Mouse (Mus musculus) gastrocnemius, postnatal 36 days (tissue): ENCODE results near the gene Shc3. TPM values are rescaled to one million over a fixed set of nuclear protein-coding genes. Genes with fewer than 3 reads are reported as not detected.
A peak's percentile ranks its signal among the peaks of the same experiment; 100 is the strongest.

Experiments
- DNase-seq, 2 experiments: peaks; one replicate each; pipeline ENCODE4 v3.0.0; 2022
- intact Hi-C: fragments of 180-260 bp; cut with DNase I; formaldehyde crosslinking; loops from one replicate; pipeline ENCODE4 v1.15.1; 2025
- long read RNA-seq, 2 experiments: library from polyadenylated mRNA; stranded (forward); transcript quantifications; one replicate each; pipeline ENCODE4 v2.0.0; 2021
- total RNA-seq, 2 experiments: library from RNA; stranded (reverse); gene quantifications; 2 replicates each; pipeline ENCODE4 v1.2.3; 2021

Gene Shc3
- 1 to 10 TPM in 1 of 2 experiments, under 1 TPM in 1; 0.69 to 1.2 TPM for total RNA-seq
- long read RNA-seq, experiment 1 = 0 reads
- long read RNA-seq, experiment 2 = 0 reads

DNA sequence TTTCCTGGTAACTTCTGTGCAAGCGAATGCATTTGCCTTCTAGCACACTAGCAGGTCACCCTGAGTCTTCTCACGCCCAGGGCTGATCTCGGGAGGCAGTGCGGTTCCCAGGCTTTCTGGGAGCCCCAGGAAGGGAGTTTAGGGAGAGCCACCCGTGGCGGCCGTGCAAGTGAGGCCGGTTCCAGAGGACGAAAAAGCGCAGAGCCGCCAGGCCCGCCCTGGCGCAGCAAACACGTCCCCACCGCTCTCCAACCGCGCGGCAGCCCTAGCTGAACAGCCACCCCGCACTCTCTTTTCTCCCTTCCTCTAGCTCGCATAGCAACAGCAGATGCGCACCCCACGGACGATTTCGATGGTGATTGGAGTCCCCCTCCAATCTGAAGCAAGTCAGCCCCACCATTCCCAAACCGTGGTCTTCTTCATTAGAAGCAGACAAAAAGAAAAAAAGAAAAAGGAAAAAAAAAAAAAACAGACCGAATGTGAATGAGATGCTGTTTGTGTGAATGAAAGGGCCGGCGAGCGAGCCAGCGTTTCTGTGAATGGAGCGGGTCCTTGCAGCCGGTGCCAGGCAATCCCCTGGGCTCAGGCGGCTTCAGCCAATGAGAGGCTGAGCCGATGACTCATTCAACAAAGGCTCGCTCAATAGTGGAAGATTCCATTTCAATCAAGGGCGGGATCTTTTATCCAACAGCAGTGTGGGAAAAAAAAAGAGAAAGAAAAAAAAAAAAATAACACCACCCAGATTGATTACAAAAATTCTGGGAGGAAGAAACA lies at the start of gene Shc3:
Gene Shc3 (minus strand): TSS at position 509 of the 774 bp plus-strand sequence.
- DNase-seq = peak; percentile 25 to 39
- intact Hi-C loops = no loop called here

DNA sequence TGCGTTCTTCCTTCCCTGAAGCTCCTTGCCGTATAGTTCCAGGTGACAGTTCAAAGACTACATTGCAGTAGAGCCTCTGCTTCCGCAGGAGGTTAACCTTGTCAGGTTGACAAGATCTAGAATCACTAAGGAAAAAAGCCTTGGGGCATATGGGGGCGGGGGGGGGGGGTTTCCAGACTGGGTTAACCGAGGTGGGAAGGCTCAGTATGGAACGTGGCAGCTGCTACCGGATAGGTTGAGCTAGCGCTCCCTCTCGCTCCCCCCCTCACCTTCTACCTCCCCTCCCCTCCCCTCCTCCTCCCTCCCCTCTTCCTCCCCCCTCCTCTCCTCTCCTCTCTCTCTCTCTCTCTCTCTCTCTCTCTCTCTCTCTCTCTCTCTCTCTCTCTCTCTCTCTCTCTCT lies 49.4 kb upstream of the Shc3 start:
- DNase-seq = no peak
- intact Hi-C loops = loop anchor here (5.0 to 10.0 kb wide), 2 partner anchors 184 to 671 kb away; no protein-coding TSS in a partner anchor

DNA sequence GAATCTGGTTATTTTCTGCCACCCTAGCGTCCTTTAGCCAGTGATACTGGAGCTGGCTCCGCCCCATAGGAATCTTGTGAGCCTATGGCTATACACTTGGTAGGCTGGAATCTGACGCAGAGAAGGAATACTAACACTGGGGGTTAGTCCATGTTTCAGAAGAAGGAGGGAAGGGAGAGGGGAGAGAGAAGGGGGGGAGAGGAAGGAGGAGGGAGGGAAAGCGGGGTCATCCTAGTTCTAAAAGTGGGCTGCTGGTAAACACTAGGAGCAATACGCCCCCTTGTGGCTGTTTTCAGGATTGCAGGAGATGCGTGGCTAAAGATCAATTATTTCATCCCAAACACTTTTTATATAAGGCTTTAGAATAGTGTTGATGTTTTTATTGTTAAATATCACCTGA lies 48.6 kb upstream of the Shc3 start:
- intact Hi-C loops = loop anchor here (5.0 to 10.0 kb wide), 2 partner anchors 183 to 671 kb away; no protein-coding TSS in a partner anchor
- peak in 1 of 2 experiments; percentile 31 for DNase-seq

DNA sequence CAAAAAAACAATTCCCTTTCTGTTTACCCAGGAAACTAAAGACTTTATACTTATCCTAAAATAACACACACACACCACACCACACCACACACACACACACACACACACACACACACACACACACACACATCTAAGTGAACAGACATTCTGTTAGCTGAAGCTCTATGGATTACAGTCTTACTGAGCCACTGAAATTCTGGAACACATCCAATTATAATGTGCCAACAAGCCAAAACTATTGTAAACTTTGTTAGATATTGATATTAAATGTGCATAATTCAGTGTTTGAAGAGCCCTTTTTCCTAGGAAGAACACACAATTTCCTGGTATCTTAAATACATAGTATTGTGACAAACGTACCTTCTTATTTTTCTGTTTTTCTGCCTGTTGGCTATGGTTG lies 48.1 kb upstream of the Shc3 start:
- intact Hi-C loops = loop anchor here (5.0 to 10.0 kb wide), 2 partner anchors 183 to 670 kb away; no protein-coding TSS in a partner anchor
- DNase-seq = no peak

DNA sequence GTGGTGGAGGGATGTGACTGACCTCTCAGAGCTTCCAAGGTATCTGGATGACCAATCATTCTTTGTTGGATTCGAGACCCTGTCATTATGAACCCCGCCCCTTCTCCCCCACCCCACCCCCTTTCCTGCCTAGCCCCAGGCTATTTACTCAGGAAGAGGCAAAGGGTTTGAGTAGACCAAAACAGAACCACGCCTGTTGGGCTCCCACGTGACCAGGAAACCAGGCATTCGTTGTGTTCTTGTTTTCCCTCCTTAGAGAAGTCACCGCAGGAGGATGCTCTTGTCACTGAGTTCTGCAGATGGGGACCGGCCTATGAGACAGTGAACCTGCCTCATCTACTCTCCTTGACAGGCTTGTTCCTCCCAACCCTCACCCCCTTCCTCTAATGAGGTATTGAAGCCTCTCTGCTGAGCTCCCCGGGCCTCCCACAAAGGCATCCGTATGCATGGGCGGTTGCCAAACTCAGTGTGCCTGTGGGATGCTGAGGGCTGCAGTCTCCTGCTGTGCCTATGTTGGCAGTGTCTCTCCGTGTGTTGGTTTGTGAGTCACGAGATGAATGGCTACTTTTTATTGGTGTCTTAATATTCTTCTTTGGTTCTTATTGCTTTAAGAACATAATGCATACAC lies 47.3 kb upstream of the Shc3 start:
- intact Hi-C loops = loop anchor here (5.0 to 10.0 kb wide), 2 partner anchors 182 to 669 kb away; no protein-coding TSS in a partner anchor

DNA sequence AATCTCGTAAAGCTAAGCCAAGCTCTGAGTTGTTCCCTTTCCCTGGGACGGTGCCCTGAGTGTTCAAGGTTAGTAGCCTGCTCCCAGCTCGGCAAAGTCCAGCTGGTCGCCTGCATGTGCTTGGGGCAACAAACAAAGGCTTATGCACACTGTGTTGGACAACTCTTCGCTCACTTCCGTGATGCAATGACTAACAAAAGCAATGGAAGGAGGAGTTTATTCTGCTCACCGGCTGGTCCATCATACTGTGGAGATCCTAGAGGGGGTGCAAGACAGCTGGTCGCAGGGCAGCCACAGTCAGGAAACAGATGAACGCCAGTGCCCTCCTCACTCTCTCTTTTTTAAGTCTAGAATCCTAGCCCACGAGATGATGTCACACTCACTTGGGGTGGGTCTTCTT lies 46.6 kb upstream of the Shc3 start:
- intact Hi-C loops = loop anchor here (5.0 to 10.0 kb wide), 2 partner anchors 181 to 669 kb away; no protein-coding TSS in a partner anchor
- no peak for DNase-seq

More for the DNA sequence above, 47.3 kb upstream of the Shc3 start:
- DNase-seq = no peak

DNA sequence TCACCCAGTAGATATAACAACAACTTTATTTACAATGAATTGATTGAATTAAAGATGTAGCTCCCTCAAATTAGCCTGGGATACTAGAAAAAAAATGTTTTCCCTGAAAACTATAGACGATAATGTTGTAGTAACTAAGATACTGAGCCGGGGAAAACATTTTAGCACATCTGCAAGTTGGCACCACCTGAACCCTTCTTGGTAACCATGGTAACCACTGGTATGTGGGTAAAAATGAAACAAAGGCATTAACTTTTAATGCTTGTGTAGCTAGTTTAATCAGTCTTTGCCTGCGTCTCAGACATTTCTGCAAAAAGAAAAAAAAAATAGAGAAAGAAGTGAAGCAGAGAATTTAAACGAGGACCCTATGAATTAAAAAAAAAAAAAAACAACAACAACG lies 42.3 kb upstream of the Shc3 start:
- no peak for DNase-seq
- intact Hi-C loops = loop anchor here (10.0 kb wide), 1 partner anchor 177 kb away; no protein-coding TSS in a partner anchor

DNA sequence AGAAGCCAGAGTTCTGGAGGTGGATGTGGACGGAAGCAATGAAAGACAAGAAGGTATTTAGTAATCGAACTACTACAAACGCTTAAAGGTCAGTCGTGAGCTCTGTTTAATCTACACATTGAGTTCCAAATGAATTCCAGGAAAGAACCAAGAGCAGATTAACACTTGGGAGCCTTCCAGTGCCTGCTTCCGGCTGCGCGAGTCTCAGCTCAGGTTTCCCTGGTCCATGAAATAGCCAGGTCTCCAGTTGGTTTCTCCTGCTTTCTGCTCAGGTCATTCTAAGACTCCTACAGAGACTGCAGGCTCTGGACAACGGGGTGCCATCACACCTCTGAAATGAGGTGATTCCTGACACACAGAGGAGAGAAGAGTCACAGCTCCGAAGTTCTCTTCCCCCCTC lies 41.8 kb upstream of the Shc3 start:
- no peak for DNase-seq
- intact Hi-C loops = loop anchor here (10.0 kb wide), 1 partner anchor 176 kb away; no protein-coding TSS in a partner anchor

DNA sequence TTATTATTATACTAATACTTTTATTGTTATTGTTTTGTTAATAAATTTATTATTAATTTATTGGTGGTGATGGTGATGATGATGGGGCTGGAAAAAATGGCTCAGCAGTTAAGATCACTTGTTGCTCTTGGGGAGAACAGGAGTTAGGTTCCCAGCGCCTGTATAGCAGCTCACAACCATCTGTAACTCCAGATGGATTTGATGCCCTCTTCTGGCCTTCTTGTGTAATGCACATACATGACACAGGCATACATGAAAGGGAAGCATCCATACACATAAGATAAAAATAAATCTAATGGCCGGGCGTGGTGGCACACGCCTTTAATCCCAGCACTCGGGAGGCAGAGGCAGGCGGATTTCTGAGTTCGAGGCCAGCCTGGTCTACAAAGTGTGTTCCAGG lies 40.0 kb upstream of the Shc3 start:
- no peak for DNase-seq
- intact Hi-C loops = no loop called here

DNA sequence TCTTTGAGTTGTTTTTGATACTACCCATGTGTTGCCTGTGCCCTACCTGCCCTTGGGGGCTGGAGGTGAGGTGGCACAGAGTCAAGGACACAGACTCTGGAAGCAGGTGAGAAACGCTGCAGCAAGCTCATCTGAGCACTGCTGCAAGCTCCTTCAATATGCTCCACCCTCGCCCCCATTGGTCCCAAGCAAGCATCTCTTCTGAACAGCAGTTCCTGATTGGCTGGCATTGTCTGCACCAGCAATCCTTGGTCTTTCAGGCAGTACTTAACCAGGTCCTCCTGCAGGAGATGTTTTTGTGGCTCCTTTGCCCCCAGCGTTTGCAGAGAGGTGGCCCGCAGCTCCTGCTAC lies 34.6 kb upstream of the Shc3 start:
- intact Hi-C loops = no loop called here

DNA sequence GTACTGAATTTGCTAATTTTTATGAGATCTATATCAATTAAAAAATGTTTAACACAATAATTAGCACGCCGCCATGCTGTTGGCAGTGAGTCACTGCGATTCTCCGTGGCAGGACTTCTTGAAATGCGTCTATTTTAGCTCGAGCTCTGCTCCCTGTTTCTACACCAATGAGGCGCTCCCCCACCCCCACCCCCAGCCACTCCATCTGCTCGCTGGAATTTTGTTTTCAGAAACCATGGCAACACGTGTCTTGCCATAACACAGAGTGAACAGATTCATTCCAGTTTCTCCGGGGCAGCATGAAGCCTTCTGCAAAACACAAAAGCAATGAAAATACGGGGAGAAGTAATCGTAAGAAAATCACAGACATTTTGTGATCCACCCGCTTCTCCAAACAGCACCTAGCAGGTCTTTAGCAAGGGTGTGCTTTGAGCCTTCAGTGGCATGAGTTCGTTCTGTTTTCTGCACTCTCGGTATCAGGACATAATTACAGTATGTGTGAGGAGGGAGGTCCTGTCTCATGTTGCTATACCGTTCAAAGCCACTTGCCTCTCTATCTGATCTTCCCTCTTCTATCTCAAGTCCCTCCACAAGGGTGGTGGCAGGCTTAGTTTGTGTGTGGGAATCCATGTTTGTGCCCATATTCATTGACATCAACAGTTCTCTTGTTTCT lies 34.1 kb upstream of the Shc3 start:
- intact Hi-C loops = no loop called here
- DNase-seq = no peak

More for the DNA sequence above, 34.6 kb upstream of the Shc3 start:
- DNase-seq = no peak

DNA sequence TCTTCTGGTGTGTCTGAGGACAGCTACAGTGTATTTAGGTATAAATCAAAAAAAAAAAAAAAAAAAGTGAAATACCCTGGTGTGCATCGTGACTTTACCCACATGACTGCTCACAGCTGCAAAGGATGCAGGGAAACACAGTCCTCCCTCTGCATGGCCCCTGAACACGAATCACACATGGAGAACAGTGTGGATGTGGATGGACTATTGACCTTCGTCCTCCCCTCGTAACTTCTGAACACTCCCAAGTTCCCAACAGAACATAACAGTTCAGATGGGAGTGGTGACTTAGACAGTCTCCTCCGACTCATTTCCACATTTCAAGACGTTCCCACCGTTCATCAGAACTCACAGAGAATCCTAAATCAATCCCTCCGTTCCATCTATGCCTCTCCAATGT lies 33.5 kb upstream of the Shc3 start:
- no peak for DNase-seq
- intact Hi-C loops = no loop called here

DNA sequence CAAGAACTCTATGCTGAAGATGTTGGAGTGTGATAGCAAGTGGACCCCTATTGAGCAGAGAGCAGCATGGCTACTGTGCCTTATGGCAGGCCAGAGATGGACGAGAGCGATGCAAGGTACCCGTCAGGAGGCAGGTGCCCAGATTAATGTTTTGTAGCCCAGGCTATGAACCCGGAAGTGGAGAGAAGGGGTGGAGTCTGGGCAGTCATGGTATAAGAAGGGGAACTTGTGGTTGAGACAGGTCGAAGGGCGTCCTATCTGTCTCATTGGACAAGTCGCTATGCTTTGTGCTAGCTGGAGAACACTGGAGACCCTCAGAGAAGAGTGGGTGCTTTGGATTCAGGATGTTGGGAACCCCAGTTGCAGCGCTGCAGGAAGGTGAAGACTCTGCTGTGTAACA lies 30.9 kb upstream of the Shc3 start:
- DNase-seq = no peak
- intact Hi-C loops = no loop called here

DNA sequence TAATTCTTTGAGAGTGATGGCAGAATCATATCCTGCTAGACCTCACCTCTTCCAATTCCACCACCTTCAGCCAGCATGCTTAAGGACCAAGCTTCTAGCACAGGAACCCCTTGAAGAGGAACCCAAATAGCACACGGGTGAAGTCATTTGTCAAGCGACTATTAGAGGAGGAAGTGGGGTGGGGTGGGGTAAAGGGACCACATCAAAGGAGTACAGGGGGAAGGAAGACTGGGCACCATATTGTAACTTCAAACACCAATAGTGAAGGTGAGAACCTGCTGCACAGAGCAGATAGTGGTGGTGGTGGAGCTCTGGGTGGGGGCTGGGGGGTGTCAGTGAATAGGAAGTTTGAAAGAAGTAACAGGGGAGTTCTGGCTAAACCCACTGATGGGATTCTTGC lies 28.8 kb upstream of the Shc3 start:
- intact Hi-C loops = no loop called here
- no peak for DNase-seq

DNA sequence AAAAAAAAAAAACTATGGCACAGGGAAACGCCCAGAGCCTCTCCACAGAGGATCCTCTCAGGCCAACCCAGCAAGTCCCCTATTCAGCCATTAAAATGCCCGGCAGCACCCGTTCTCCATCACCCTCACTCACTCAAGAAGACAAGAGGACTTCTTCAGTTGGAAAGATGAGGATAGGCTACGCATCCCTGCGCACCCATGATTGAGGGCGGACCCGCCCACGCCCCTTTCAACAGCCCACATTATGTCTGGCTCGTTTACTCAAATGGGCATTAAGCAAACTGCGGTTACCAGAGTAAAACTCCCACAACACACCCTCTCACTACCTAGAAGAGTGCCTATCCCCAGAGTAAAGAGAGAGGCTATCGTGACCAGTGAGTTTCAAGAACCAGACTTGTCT lies 26.2 kb upstream of the Shc3 start:
- DNase-seq = no peak
- intact Hi-C loops = no loop called here

DNA sequence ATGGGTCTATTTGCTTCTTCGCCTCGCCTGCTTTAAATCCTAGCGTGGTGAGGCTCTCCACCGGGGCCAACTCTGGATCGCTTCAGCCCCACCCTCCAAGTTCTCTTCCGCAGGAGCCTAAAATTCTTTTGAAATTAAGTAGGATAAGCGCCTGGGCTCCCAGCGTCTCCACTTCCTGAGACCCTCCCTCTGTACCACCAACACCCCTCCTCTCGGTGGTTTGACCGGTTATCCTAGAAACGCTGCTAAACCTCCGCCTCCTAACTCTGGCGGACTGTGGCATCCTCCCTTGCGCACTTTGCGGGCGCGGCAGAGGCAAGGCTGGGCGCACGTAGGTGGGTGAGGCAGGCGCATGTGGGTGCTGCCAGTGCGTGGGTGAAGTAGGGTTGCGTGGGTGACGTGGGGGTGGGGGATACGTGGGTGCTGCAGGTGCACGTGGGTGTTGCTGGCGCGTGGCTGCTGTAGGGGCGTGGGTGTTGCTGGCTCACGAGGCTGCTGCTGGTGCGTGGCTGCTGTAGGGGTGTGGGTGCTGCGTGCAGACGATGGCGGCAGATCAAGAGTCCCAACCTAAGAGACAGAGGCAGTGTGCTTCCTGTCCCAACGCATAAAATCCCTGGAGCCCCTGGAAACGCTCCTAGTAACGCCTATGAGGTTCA lies 25.6 kb upstream of the Shc3 start:
- intact Hi-C loops = no loop called here
- no peak for DNase-seq

DNA sequence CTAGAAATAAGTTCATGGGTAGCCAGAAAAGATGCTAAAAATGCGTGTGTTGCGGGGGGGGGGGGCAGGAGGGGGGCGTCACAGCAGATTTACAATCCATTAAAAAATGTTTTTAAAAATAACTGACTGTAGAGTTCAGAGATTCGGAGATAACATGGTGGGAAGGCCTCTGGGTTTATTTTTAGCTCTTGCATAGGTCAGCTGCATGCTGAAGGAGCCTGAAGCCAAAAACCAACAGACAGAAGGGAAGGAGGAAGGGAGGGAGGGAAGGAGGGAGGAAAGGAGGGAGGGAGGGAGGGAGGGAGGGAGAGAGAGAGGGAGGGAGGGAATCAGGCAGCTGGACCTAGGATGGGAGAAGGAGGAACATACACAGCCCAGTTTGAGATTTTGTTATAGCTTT lies 18.8 kb upstream of the Shc3 start:
- DNase-seq = no peak
- intact Hi-C loops = no loop called here

DNA sequence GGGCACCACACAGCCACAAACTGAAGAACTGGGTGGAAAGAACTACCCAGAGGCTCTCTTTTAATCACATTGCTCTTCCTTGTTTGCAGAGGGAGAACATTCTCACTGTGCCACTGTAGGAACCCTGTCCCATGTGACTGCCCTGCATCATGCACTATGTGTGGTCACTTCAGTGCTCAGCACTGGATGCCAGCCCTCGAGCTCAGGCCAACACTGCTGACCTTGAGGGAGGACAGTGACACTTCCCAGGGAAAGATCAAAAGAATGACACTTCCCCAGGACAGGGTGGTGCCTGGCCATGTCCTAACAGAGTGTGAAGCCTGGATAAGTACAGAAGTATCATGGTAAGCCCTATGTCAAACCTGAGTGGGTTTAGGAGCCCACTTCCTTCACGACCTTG lies 13.0 kb upstream of the Shc3 start:
- intact Hi-C loops = no loop called here
- DNase-seq = no peak

DNA sequence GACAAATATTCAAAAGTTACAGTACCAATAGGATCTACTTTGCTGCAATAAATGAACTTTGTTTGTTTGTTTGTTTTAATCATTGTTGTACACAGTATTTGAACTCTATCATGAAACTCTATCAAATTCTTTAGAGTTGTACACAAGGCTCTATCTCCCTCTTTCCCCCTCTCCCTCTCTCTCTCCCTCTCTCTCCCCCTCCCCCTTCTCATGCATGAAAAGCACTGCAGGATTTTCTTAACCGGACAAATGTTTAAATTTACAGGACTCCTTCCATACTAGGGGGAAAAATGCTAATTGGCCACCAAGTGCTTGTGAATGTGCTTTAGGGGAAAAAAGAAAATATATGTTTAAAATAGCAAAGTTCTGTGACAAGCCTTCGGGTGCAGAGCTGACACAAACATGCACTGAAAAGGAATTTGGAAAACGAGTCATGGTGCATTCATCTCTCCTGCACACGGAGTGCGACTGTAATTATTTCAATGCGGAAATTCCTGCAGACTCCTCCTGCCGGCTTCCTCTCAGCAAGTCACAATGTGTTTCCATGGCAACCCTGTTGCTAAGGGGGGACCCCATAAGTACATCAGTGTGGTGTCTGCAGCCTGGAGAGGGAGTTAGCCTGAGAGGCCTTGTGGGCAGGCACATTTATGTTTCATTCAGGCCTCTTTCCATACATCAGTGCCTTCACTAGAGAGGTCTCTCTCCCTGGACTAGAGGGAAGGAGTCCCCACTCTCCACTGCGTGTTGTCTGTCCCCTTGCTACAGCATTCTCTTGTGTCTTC lies 11.2 kb upstream of the Shc3 start:
- no peak for DNase-seq
- intact Hi-C loops = no loop called here

DNA sequence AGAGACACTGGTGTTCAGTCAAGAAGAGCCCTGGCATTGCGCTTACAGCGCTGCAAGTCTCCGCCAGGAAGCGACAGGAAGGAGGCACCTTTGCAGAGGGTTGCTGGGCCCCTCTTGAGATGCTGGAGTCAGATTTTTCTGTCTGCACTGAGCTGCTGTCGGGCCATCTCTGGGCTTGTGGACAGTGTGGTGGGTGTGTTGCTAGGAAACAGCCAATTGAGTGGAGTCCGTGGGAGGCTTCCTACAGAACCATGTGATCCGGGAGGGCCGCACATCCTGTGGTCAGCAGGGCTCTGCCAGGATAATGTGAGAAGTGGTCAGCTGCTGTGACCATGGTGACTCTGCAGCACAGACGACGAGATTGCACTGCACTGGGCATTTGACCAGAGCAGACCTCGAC lies 4.6 kb upstream of the Shc3 start:
- DNase-seq = no peak
- intact Hi-C loops = no loop called here
